Mouse (Mus musculus): Measurements from ENCODE around the gene Ccnjl.

Ccnjl gene

GRCm38 (mm10) chr11:43626300-43626926, 97.8 kb downstream of the Ccnjl start:
- no peak for DNase-seq (ENCODE audit: low spot score)

GRCm38 (mm10) chr11:43626927-43627645, 98.5 kb downstream of the Ccnjl start:
- DNase-seq (ENCODE audit: low spot score), result no peak

DNA sequence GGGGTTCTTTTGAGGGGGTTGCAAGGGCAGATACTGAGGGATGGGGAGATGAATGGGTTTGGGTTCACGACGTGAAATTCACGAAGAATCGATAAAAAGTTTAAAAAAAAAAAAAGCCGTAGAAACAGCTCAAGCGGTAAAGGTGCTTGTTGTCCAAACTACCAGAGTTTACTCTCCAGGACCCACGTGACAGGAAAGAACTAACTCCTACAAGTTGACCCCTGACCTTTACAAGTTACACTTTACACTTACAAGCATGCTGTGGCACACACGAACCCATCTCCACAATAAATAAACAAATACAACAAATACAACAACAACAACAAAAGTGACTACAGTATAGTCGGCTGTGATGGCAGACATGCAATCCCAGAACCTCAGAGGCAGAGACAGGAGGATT, 103.1 kb downstream of the Ccnjl start:
- no peak for DNase-seq (ENCODE audit: low spot score)

DNA sequence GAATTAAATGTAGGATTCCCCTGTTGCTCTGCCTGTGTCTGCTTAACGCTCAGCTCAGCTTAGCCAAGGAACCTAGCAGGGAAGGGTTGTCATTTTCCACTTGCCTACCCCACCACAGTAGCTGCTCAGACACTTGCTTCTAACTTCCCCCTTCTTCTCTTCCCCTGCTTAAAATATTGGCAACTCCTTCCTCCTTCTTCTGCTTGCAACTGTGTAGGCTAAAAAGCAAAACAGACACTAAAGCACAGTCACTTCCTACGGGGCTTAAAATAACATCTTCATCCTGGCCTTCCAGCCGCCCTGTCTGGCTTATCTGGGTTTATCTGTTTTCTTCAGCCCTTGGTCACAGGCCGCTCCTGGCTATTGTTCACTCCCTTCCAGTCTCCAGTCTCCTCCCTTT, 104.0 kb downstream of the Ccnjl start:
- DNase-seq (ENCODE audit: low spot score), result no peak

DNA sequence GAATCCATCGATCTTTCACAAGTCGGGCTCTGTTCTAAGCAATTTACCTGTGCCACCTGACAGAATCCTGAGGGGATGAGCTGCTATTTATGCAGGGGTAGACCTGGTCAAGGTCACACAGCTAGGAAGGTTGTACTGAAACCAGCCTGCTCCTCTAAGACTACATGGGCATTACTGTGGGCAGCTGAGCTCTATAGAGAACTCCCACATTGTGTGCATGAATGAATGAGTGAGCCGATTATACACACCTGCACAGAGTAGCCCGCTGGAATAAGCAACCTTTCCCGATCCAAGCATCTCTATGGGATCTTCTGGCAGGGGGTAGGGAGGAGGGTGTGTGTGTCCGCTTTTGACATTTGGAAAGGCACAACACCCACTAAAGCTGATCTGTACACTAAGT, 104.6 kb downstream of the Ccnjl start:
- DNase-seq (ENCODE audit: low spot score), result no peak

DNA sequence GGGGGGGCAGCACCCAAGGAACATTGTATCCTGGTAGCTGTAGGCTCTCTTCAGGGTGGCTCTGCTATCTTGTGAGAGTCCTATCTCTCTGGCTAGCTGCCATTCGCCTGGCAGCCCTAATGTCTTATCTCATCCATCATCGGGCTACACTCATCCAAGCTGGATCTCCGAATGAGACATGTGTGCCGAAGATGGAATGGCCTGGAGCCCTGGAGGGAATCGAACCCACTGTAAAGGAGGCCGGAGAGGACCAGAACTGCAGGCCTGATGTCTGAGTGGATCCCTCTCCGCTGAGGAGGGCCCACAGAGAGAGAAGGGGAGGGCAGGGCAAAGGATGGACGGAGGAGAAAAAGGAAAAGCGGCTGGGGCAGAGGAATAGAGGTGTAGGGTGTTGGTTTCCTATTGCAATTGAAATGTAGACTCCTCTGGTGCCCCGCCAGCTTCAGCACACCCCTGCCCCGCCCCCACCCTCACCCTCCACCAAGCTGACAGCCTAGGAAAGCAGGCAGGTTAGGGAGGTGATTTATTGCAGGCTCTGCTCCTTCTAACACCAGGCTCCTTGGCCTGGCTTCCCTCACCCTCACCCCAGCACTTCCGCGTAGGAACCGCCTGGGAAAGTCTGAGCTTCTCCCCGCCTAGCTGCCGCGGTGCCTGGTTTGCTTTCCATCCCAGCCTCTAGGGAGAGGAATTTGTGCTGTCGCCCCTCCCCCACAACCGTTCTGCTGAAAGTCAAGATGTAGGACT, 105.2 kb downstream of the Ccnjl start:
- no peak for DNase-seq (ENCODE audit: low spot score)
